Mouse (Mus musculus): ENCODE measurements around the gene Sucla2. TPM values are rescaled to one million over a fixed set of nuclear protein-coding genes. Genes with fewer than 3 reads are reported as not detected.

Gene Sucla2
- polyA plus RNA-seq, 1 experiment from 2014 or later: 46.9 TPM

- 51% methylated on average over 5 of the region's 5 CpGs for WGBS (ENCODE audit: insufficient replicate concordance)
- no peak for ATAC-seq (ENCODE audit: low read depth)
- Histone ChIP-seq H3K27me3 (ENCODE audit: control insufficient read depth, insufficient read depth, low read depth, low read length) (no peaks in the 10 kb centered on the region), H3K4me1 (ENCODE audit: control insufficient read depth, low read depth, low read length) (no peaks in the 10 kb centered on the region), H3K36me3 (ENCODE audit: control insufficient read depth, insufficient read depth) (no peaks in the 10 kb centered on the region), H3K4me2 (ENCODE audit: low read depth, low read length) (no peak overlapping the region), H3K27ac (ENCODE audit: low read length) (no peak overlapping the region), H3K9ac (ENCODE audit: low read depth, low read length) (no peak overlapping the region), H3K4me3 (ENCODE audit: low read depth, low read length) (no peak overlapping the region), H3K9me3 (replicated peaks; ENCODE audit: control insufficient read depth, low read length) (no peaks in the 10 kb centered on the region)
These were observed 38.5 kb upstream of the Sucla2 start for GRCm38 (mm10) chr14:73486641-73487040.

- Histone ChIP-seq H3K9me3 (replicated peaks; ENCODE audit: control insufficient read depth, low read length) (no peaks in the 10 kb centered on the region), H3K9ac (ENCODE audit: low read depth, low read length) (no peak overlapping the region), H3K27ac (ENCODE audit: low read length) (no peak overlapping the region), H3K4me1 (ENCODE audit: control insufficient read depth, low read depth, low read length) (no peaks in the 10 kb centered on the region; the same call in 1 of the 2 replicates), H3K27me3 (ENCODE audit: control insufficient read depth, insufficient read depth, low read depth, low read length) (no peaks in the 10 kb centered on the region), H3K36me3 (ENCODE audit: control insufficient read depth, insufficient read depth) (no peaks in the 10 kb centered on the region), H3K4me3 (ENCODE audit: low read depth, low read length) (no peak overlapping the region), H3K4me2 (ENCODE audit: low read depth, low read length) (no peak overlapping the region)
- WGBS (ENCODE audit: insufficient replicate concordance): 81% methylated on average over 6 of the region's 6 CpGs
- ATAC-seq (ENCODE audit: low read depth): no peak
These were observed 31.8 kb upstream of the Sucla2 start for GRCm38 (mm10) chr14:73493356-73493755.

- H3K27me3 ChIP-seq (ENCODE audit: control insufficient read depth, insufficient read depth, low read depth, low read length): no peaks in the 10 kb centered on the region
- WGBS (ENCODE audit: insufficient replicate concordance): 36% methylated on average over 6 of the region's 6 CpGs
- no peak overlapping the region for H3K27ac ChIP-seq (ENCODE audit: low read length)
- no peak overlapping the region for H3K4me3 ChIP-seq (ENCODE audit: low read depth, low read length)
- ATAC-seq (ENCODE audit: low read depth): no peak
- no peaks in the 10 kb centered on the region for H3K9me3 ChIP-seq (replicated peaks; ENCODE audit: control insufficient read depth, low read length)
- no peaks in the 10 kb centered on the region; the same call in 1 of the 2 replicates for H3K4me1 ChIP-seq (ENCODE audit: control insufficient read depth, low read depth, low read length)
- H3K9ac ChIP-seq (ENCODE audit: low read depth, low read length): no peak overlapping the region
- no peak overlapping the region for H3K4me2 ChIP-seq (ENCODE audit: low read depth, low read length)
- no peaks in the 10 kb centered on the region for H3K36me3 ChIP-seq (ENCODE audit: control insufficient read depth, insufficient read depth)
These were observed 31.0 kb upstream of the Sucla2 start for GRCm38 (mm10) chr14:73494122-73494521.

- Histone ChIP-seq H3K9me3 (replicated peaks; ENCODE audit: control insufficient read depth, low read length) (no peaks in the 10 kb centered on the region), H3K36me3 (ENCODE audit: control insufficient read depth, insufficient read depth) (no peaks in the 10 kb centered on the region), H3K4me1 (ENCODE audit: control insufficient read depth, low read depth, low read length) (no peaks in the 10 kb centered on the region; the same call in 1 of the 2 replicates), H3K27me3 (ENCODE audit: control insufficient read depth, insufficient read depth, low read depth, low read length) (no peaks in the 10 kb centered on the region), H3K27ac (ENCODE audit: low read length) (no peak overlapping the region), H3K4me3 (ENCODE audit: low read depth, low read length) (no peak overlapping the region), H3K9ac (ENCODE audit: low read depth, low read length) (no peak overlapping the region), H3K4me2 (ENCODE audit: low read depth, low read length) (no peak overlapping the region)
- WGBS (ENCODE audit: insufficient replicate concordance): 60% methylated on average over 7 of the region's 7 CpGs
- ATAC-seq (ENCODE audit: low read depth): no peak
These were observed 29.4 kb upstream of the Sucla2 start for GRCm38 (mm10) chr14:73495753-73496152.

GRCm38 (mm10) chr14:73501283-73501682 is 23.8 kb upstream of the Sucla2 start:
- Histone ChIP-seq H3K27ac (ENCODE audit: low read length) (no peak overlapping the region), H3K4me1 (ENCODE audit: control insufficient read depth, low read depth, low read length) (no peaks in the 10 kb centered on the region), H3K4me3 (ENCODE audit: low read depth, low read length) (no peak overlapping the region), H3K9ac (ENCODE audit: low read depth, low read length) (no peak overlapping the region), H3K36me3 (ENCODE audit: control insufficient read depth, insufficient read depth) (no peaks in the 10 kb centered on the region), H3K27me3 (ENCODE audit: control insufficient read depth, insufficient read depth, low read depth, low read length) (no peaks in the 10 kb centered on the region), H3K4me2 (ENCODE audit: low read depth, low read length) (no peak overlapping the region), H3K9me3 (replicated peaks; ENCODE audit: control insufficient read depth, low read length) (no peaks in the 10 kb centered on the region)
- WGBS (ENCODE audit: insufficient replicate concordance): 70% methylated on average over 9 of the region's 9 CpGs
- no peak for ATAC-seq (ENCODE audit: low read depth)

GRCm38 (mm10) chr14:73501721-73502120 is 23.4 kb upstream of the Sucla2 start:
- Histone ChIP-seq H3K9ac (ENCODE audit: low read depth, low read length) (no peak overlapping the region), H3K36me3 (ENCODE audit: control insufficient read depth, insufficient read depth) (no peaks in the 10 kb centered on the region), H3K27me3 (ENCODE audit: control insufficient read depth, insufficient read depth, low read depth, low read length) (no peaks in the 10 kb centered on the region), H3K4me3 (ENCODE audit: low read depth, low read length) (no peak overlapping the region), H3K4me2 (ENCODE audit: low read depth, low read length) (no peak overlapping the region), H3K4me1 (ENCODE audit: control insufficient read depth, low read depth, low read length) (no peaks in the 10 kb centered on the region), H3K27ac (ENCODE audit: low read length) (no peak overlapping the region), H3K9me3 (replicated peaks; ENCODE audit: control insufficient read depth, low read length) (no peaks in the 10 kb centered on the region)
- 47% methylated on average over 6 of the region's 6 CpGs for WGBS (ENCODE audit: insufficient replicate concordance)
- ATAC-seq (ENCODE audit: low read depth): no peak

GRCm38 (mm10) chr14:73502591-73503184 is 22.4 kb upstream of the Sucla2 start:
- no peak overlapping the region for H3K27ac ChIP-seq (ENCODE audit: low read length)
- no peaks in the 10 kb centered on the region for H3K9me3 ChIP-seq (replicated peaks; ENCODE audit: control insufficient read depth, low read length)
- no peaks in the 10 kb centered on the region for H3K36me3 ChIP-seq (ENCODE audit: control insufficient read depth, insufficient read depth)
- 44% methylated on average over 7 of the region's 7 CpGs for WGBS (ENCODE audit: insufficient replicate concordance)
- H3K9ac ChIP-seq (ENCODE audit: low read depth, low read length): no peak overlapping the region
- H3K4me3 ChIP-seq (ENCODE audit: low read depth, low read length): no peak overlapping the region
- no peaks in the 10 kb centered on the region for H3K27me3 ChIP-seq (ENCODE audit: control insufficient read depth, insufficient read depth, low read depth, low read length)
- no peak overlapping the region for H3K4me2 ChIP-seq (ENCODE audit: low read depth, low read length)
- ATAC-seq (ENCODE audit: low read depth): no peak
- no peaks in the 10 kb centered on the region for H3K4me1 ChIP-seq (ENCODE audit: control insufficient read depth, low read depth, low read length)

GRCm38 (mm10) chr14:73503237-73503933 is 21.7 kb upstream of the Sucla2 start:
- no peak overlapping the region for H3K4me2 ChIP-seq (ENCODE audit: low read depth, low read length)
- no peaks in the 10 kb centered on the region for H3K36me3 ChIP-seq (ENCODE audit: control insufficient read depth, insufficient read depth)
- WGBS (ENCODE audit: insufficient replicate concordance): 37% methylated on average over 13 of the region's 13 CpGs
- H3K4me1 ChIP-seq (ENCODE audit: control insufficient read depth, low read depth, low read length): peaks cover 4% of the 10 kb centered on the region
- no peak for ATAC-seq (ENCODE audit: low read depth)
- H3K27me3 ChIP-seq (ENCODE audit: control insufficient read depth, insufficient read depth, low read depth, low read length): no peaks in the 10 kb centered on the region
- H3K9me3 ChIP-seq (replicated peaks; ENCODE audit: control insufficient read depth, low read length): no peaks in the 10 kb centered on the region
- no peak overlapping the region for H3K27ac ChIP-seq (ENCODE audit: low read length)
- H3K4me3 ChIP-seq (ENCODE audit: low read depth, low read length): no peak overlapping the region
- H3K9ac ChIP-seq (ENCODE audit: low read depth, low read length): no peak overlapping the region

GRCm38 (mm10) chr14:73506283-73506682 is 18.8 kb upstream of the Sucla2 start:
- Histone ChIP-seq H3K27ac (ENCODE audit: low read length) (no peak overlapping the region), H3K4me3 (ENCODE audit: low read depth, low read length) (no peak overlapping the region), H3K27me3 (ENCODE audit: control insufficient read depth, insufficient read depth, low read depth, low read length) (no peaks in the 10 kb centered on the region), H3K4me1 (ENCODE audit: control insufficient read depth, low read depth, low read length) (peaks cover 13% of the 10 kb centered on the region), H3K9me3 (replicated peaks; ENCODE audit: control insufficient read depth, low read length) (no peaks in the 10 kb centered on the region), H3K4me2 (ENCODE audit: low read depth, low read length) (no peak overlapping the region), H3K36me3 (ENCODE audit: control insufficient read depth, insufficient read depth) (no peaks in the 10 kb centered on the region), H3K9ac (ENCODE audit: low read depth, low read length) (no peak overlapping the region)
- ATAC-seq (ENCODE audit: low read depth): no peak
- WGBS (ENCODE audit: insufficient replicate concordance): 58% methylated on average over 8 of the region's 8 CpGs

Data from liver, embryonic 16.5 days (tissue).